Mouse (Mus musculus): ENCODE measurements at regions not wholly inside any gene's neighbourhood (a gene's known extent, or its start where the extent isn't known, plus 50 kb on each side); places are given as distances from the start of the nearest gene placed in this dataset.
A peak's percentile ranks its signal among the peaks of the same experiment; 100 is the strongest.

DNA sequence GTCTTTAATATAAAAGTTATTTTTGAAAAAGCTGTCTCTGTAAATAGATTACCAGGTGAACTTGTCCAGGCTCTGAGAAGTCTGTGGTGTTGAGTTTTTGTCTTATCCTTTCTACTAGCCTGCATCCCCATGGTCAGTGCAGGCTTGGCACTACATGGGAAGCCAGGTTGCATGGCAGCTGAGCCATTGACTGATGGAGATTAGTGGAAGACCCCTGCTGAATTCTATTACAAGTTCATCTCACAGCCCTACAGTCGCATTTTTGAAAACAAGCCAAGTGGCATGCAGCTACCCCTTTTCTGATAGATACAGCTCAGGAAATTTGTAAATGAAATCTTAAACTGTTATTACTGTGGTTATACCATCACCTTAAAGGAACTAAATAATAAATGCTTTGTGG, 101.2 kb upstream of the Fam184a start:
- DNase-seq (ENCODE audit: low spot score), result no peak

DNA sequence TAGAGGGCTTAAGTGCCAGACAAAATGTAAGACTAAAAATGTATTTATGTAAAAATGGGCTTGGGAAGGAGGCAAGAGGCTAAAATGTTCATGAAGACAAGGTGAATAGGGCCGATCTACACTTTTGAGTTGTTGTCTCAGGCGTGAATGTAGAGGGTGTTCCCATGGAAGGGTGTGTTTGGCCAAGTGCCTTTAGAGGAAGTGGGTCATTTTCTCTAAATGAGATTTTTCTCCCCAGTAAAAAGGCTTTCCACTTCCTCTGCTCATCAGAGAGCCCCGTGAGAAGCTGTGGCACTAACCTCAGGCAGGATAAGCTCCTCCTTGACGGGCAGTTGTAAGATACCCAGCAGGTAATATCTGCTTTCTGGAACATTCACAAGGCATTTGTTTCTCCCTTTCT, 99.6 kb upstream of the Fam184a start:
- DNase-seq (ENCODE audit: low spot score), result no peak

DNA sequence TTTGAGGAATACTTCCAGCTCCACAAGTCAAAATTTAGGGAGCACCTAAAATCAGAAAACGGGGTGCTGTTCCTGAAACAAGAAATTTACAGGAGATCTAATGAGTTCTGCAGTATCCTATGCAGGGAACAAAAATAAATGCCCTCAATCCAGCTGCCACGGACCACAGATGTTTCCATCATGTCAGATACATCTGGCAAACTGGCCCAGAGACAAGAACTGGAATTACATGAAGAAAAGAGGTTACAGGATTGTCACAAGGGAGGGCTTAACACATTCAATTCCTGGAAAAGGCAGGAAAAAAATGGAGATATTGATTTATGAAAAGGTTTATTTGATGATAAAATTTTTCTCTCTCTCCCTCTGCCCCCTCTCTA, 62.3 kb upstream of the Fam184a start:
- no peak for DNase-seq (ENCODE audit: low spot score)

DNA sequence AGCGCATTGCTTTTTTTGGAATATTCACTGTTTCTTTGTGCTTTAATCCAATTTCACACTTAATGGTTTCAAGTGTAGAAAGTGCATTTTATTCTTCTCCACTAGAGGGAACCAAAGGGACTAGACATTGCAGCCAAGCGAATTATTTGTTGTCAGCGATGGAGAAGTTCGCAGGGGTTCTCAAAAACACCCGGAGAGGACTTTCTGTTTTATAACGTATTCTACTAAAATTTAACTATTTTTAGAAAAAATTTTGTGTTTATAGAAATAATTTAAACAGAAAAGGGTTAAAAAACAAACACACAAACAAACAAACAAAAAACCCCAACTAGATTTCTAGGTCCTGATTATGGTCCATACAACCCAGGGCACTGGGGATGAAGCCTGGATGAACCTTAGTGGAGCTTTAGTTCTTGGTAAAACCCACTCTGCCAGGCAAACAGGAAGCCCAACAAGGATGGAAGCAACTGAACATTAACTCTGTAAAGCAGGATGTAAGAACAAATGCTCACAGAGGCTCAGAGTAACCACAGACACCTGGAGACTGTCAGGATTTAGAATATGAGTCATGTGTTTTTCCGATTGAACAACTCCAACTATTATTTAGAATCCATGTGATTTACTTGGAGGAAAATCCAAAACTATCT, 61.8 kb upstream of the Fam184a start:
- peak; percentile 36 for DNase-seq (ENCODE audit: low spot score)

DNA sequence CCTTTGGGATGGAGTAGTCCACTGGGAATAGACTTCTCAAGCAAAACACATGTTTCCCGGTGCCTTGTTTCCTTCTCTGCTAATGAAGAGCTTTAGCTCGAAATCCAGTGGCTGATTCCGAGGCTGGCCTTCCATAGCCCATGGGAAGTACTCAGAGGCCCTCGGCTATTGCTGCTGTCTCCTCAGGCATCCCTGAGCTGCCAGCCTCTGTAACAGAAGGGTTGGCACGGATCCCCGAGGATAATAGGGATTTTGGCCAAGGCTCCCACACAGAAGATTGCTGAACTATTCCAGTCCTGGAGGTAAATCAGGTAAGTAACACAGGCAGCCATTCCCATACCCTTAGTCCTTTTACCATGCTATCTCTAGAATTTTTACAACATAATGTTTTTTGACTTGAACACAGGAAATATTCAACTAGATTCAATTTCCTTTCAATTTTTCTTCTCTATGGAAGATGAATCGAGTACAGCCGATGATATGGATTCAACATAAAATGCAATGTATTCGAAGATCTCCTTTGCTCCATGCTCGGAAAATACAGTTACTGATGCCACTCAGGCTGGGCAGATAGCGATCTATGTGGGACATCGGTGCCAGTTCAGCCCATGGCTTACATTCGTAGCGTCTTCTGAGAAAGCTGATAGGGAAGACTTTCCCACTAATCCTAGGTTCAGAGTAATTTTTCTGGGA, 61.1 kb upstream of the Fam184a start:
- no peak for DNase-seq (ENCODE audit: low spot score)

DNA sequence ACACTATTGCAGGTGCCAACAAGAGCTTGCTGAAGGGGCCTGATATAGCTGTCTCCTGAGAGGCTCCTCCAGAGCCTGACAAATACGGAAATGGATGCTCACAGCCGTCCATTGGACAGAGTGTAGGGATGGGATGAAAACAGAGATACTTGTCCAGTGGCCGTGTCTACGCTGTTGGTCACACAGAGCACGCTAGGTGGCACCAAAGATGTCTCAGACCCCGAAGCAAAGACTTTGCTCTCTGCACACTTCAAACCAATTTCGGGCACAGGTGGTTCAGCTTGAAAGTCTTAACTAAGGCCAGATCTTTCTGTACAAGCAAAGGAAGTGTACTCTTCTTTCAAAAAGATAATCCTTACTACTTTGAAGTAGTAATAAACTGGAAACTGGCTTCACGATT, 55.8 kb upstream of the Fam184a start:
- DNase-seq (ENCODE audit: low spot score), result no peak

DNA sequence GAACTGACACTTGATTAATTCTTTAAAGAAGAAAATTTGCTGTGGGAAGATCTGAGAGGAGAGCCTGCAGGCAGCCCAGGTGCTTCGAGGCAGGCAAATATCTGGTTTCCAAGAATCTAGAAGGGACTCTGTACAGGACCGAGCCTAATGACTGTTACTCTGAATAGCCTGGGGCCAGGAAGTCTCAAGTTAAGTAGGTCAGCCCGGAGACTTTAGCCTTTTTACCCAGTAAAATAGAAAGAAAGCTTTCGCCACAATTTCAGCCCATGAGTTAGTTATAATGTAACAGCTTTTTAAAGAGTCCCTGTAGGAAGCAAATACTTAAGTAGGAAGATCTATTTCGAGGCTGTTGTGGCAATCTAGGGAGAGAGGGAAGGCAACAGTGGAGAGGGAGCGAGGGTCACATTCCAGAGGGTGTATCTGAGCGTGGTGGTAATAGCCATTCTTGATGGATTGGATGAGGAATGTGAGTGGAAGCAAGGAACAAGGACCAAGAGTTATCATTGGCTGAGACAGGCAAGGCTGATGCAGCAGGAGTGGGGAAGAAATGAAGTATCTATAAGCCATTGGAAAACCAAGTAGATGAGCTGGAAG, 50.2 kb upstream of the Fam184a start:
- DNase-seq (ENCODE audit: low spot score), result no peak
